Mouse (Mus musculus) urinary bladder, postnatal 4 days (tissue): ENCODE data around the gene Cts7.

Source experiments
- DNase-seq, 2 experiments: peaks; one replicate each; pipeline ENCODE4 v3.0.0; 2021 to 2022; ENCODE audit warnings: low spot score in 2 of 2

Gene Cts7

GRCm38 (mm10) chr13:61358097-61358496 is at the start of gene Cts7:
TSS of gene Cts7 (minus strand) at chr13:61358197.
- no peak for DNase-seq
